Comparison of ENCODE assay signal across 8 mouse cellular contexts in the genomic region with DNA sequence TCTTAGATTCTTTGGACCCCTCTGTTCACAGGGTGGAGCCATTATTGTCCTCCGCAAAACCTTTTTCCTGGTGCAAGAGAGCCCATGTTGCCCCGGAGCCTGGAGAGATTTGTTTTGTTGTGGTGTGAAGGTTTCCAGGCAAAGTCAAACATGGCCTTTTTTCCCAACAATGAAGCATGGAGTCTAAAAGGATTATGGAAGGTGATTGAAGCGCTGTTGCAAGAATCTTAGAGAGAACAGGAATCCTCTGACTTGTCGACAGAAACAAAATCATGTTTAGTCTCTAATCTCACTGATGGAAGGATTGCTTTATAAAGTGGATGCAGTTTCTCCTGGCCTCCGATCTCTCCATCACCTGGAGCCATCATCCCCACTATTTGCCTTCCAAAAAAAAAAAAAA. TPM values are rescaled to one million over a fixed set of nuclear protein-coding genes. Genes with fewer than 3 reads are reported as not detected.
DNase-seq lines count a peak whose midpoint lies in the region; ATAC-seq and TF ChIP-seq lines count a peak whose summit lies in the region.

A gene (minus strand): TSS at position 101 of the 400 bp plus-strand sequence.

- H3K36me3 ChIP-seq in lung, embryonic 14.5 days (ENCODE audit: insufficient read depth), result no peaks in the 10 kb centered on the region
- no peaks in the 10 kb centered on the region for H3K36me3 ChIP-seq in embryonic facial prominence, embryonic 14.5 days (ENCODE audit: control insufficient read depth, insufficient read depth, low read length)
- no peaks in the 10 kb centered on the region for H3K36me3 ChIP-seq in heart, embryonic 15.5 days
- no peaks in the 10 kb centered on the region for H3K36me3 ChIP-seq in neural tube, embryonic 12.5 days

- H3K4me1 ChIP-seq in lung, embryonic 14.5 days (ENCODE audit: insufficient read depth), result no peaks in the 10 kb centered on the region
- H3K4me1 ChIP-seq in embryonic facial prominence, embryonic 14.5 days (ENCODE audit: control insufficient read depth, insufficient read depth, low read length), result peaks cover 11% of the 10 kb centered on the region
- H3K4me1 ChIP-seq in heart, embryonic 15.5 days (replicated peaks), result peaks cover 12% of the 10 kb centered on the region
- peaks cover 2% of the 10 kb centered on the region; the same call in 1 of the 2 replicates for H3K4me1 ChIP-seq in neural tube, embryonic 12.5 days

- peak within 1 kb of the TSS; percentile 84 for H3K4me2 ChIP-seq in lung, embryonic 14.5 days
- peak within 1 kb of the TSS; percentile 93 for H3K4me2 ChIP-seq in embryonic facial prominence, embryonic 14.5 days (ENCODE audit: low read depth, low read length)
- peak within 1 kb of the TSS; percentile 93 for H3K4me2 ChIP-seq in heart, embryonic 15.5 days
- H3K4me2 ChIP-seq in neural tube, embryonic 12.5 days (replicated peaks), result peak within 1 kb of the TSS; percentile 96

- intact Hi-C loops in left cerebral cortex, postnatal 36 days (cut with DNase I), result loop anchor here (5.0 kb wide), 2 partner anchors 39 to 189 kb away; no protein-coding TSS in a partner anchor

- TF ChIP-seq CTCF in lung, embryonic 14.5 days (IDR thresholded peaks at IDR 0.05; ENCODE audit: low read depth), result no peak

- no peak within 1 kb of the TSS for H3K27ac ChIP-seq in lung, embryonic 14.5 days (ENCODE audit: low read depth)
- no peak within 1 kb of the TSS for H3K27ac ChIP-seq in embryonic facial prominence, embryonic 14.5 days (replicated peaks; ENCODE audit: low read depth, low read length)
- H3K27ac ChIP-seq in heart, embryonic 15.5 days, result no peak within 1 kb of the TSS
- H3K27ac ChIP-seq in neural tube, embryonic 12.5 days, result no peak within 1 kb of the TSS

- 66% methylated on average over 5 of the region's 5 CpGs for WGBS in lung, embryonic 14.5 days
- WGBS in embryonic facial prominence, embryonic 14.5 days, result 75% methylated on average over 5 of the region's 5 CpGs
- WGBS in heart, embryonic 15.5 days, result 77% methylated on average over 5 of the region's 5 CpGs
- WGBS in neural tube, embryonic 12.5 days, result 79% methylated on average over 5 of the region's 5 CpGs

- DNase-seq in lung, embryonic 14.5 days, result no peak
- DNase-seq in lung, postnatal 25 days (ENCODE audit: low spot score), result no peak
- DNase-seq in embryonic facial prominence, embryonic 14.5 days (ENCODE audit: low spot score), result no peak
- DNase-seq in left cerebral cortex, postnatal 36 days (ENCODE audit: low spot score in 2 of 2), result no peak
- no peak for DNase-seq in ovary, postnatal 36 days (ENCODE audit: low spot score)
- no peak for DNase-seq in embryo, embryonic 10 days (ENCODE audit: low spot score)

- H3K27me3 ChIP-seq in lung, embryonic 14.5 days (ENCODE audit: insufficient read depth, low read length), result no peaks in the 10 kb centered on the region
- 0 out of 2 replicates have a peak, but pooled peaks cover 3% of the 10 kb centered on the region for H3K27me3 ChIP-seq in embryonic facial prominence, embryonic 14.5 days (replicated peaks; ENCODE audit: control insufficient read depth, insufficient read depth, low read length)
- H3K27me3 ChIP-seq in heart, embryonic 15.5 days, result peaks cover 7% of the 10 kb centered on the region; the same call in 1 of the 2 replicates
- H3K27me3 ChIP-seq in neural tube, embryonic 12.5 days (replicated peaks), result no peaks in the 10 kb centered on the region; the same call in 1 of the 2 replicates

- H3K9ac ChIP-seq in lung, embryonic 14.5 days, result peak within 1 kb of the TSS; percentile 27; the same call in 1 of the 2 replicates
- peak within 1 kb of the TSS; percentile 54 for H3K9ac ChIP-seq in embryonic facial prominence, embryonic 14.5 days (ENCODE audit: low read depth, low read length)
- H3K9ac ChIP-seq in heart, embryonic 15.5 days, result peak within 1 kb of the TSS; percentile 26; the same call in 1 of the 2 replicates
- H3K9ac ChIP-seq in neural tube, embryonic 12.5 days, result peak within 1 kb of the TSS; percentile 63

- H3K9me3 ChIP-seq in lung, embryonic 14.5 days (ENCODE audit: low read depth, low read length), result no peaks in the 10 kb centered on the region
- no peaks in the 10 kb centered on the region for H3K9me3 ChIP-seq in embryonic facial prominence, embryonic 14.5 days (ENCODE audit: control insufficient read depth, low read length)
- no peaks in the 10 kb centered on the region for H3K9me3 ChIP-seq in heart, embryonic 15.5 days (replicated peaks)
- no peaks in the 10 kb centered on the region for H3K9me3 ChIP-seq in neural tube, embryonic 12.5 days

- ATAC-seq in lung, embryonic 14.5 days (ENCODE audit: insufficient read depth), result no peak
- no peak for ATAC-seq in embryonic facial prominence, embryonic 14.5 days (ENCODE audit: low read depth)
- ATAC-seq in heart, embryonic 15.5 days (replicated peaks; ENCODE audit: insufficient number of reproducible peaks, insufficient read depth, low FRiP score, low read depth), result no peak
- ATAC-seq in neural tube, embryonic 12.5 days (ENCODE audit: low FRiP score, low read depth), result no peak

- H3K4me3 ChIP-seq in lung, embryonic 14.5 days (ENCODE audit: low read depth, low read length), result peak within 1 kb of the TSS; percentile 41
- H3K4me3 ChIP-seq in embryonic facial prominence, embryonic 14.5 days (ENCODE audit: low read depth, low read length), result peak within 1 kb of the TSS; percentile 50
- H3K4me3 ChIP-seq in heart, embryonic 15.5 days, result peak within 1 kb of the TSS; percentile 55
- peak within 1 kb of the TSS; percentile 50 for H3K4me3 ChIP-seq in neural tube, embryonic 12.5 days

RNA-seq across cellular contexts. Expression of the gene that starts here (rescaled TPM):
- 7.9 and 9.0 TPM in 2 replicates for polyA plus RNA-seq in lung, embryonic 14.5 days (2014; fragmentation: Nextera tagmentation; extraction: Ambion mirVana)
- polyA plus RNA-seq in embryonic facial prominence, embryonic 14.5 days (2014; fragmentation: Nextera tagmentation; extraction: Ambion mirVana), result 14.1 and 14.4 TPM in 2 replicates
- polyA plus RNA-seq in heart, embryonic 15.5 days (2015; fragmentation: Nextera tagmentation; extraction: Ambion mirVana), result 20.7 and 23.2 TPM in 2 replicates
- total RNA-seq in left cerebral cortex, postnatal 36 days (2021), result 100 to 1,000 TPM; 368 to 438 TPM
- polyA plus RNA-seq in neural tube, embryonic 12.5 days (2016; fragmentation: Nextera tagmentation; extraction: Ambion mirVana), result 5.3 and 5.9 TPM in 2 replicates
